Mouse (Mus musculus) C2C12 (cell line): ENCODE data around the gene Olfr643.

Experiments used
- CEBPB ChIP-seq: IDR thresholded peaks from one replicate; pipeline ENCODE4 v1.6.1; 2011; ENCODE audit warnings: low read depth, mild to moderate bottlenecking, control low read depth, moderate library complexity
- CTCF ChIP-seq: IDR thresholded peaks from one replicate; pipeline ENCODE4 v1.5.1; 2011; ENCODE audit not compliant: control insufficient read depth, insufficient read depth, insufficient read length
- MAX ChIP-seq: IDR thresholded peaks from one replicate; pipeline ENCODE4 v1.6.1; 2011; ENCODE audit warnings: mild to moderate bottlenecking, control low read depth
- MYOD1 ChIP-seq: IDR thresholded peaks from one replicate; pipeline ENCODE4 v1.6.1; 2011; ENCODE audit warnings: low read depth; ENCODE audit not compliant: control insufficient read depth, insufficient read length
- MYOG ChIP-seq: IDR thresholded peaks from one replicate; pipeline ENCODE4 v1.6.1; 2011; ENCODE audit not compliant: control insufficient read depth, insufficient read length; ENCODE audit errors: extremely low read depth
- USF1 ChIP-seq: IDR thresholded peaks from one replicate; pipeline ENCODE4 v1.6.1; 2011; ENCODE audit warnings: low read depth, mild to moderate bottlenecking, control low read depth, moderate library complexity

DNA sequence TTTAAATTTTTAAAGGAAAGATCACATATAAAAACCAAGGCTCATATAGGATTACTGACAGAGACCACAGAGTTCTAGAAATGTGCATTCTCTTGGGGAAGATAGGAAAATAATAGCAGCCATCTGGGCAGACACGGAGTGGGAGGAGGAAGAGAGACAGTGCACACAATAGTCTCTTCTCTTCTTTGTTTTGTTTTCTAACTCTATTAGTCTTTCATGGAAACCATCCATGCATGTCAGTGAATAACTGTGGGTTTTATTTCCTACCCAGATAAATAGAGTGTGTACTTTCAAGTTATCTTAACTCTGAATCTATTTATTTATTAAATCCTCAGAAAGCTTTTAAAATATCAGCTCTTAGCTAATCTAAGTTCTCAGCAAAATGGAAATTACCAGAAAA is 37.9 kb upstream of the Olfr643 start:
- TF ChIP-seq CEBPB, result no peak
- no peak for TF ChIP-seq CTCF
- TF ChIP-seq MYOD1, result no peak
- TF ChIP-seq MAX, result no peak
- no peak for TF ChIP-seq MYOG
- no peak for TF ChIP-seq USF1
